Mouse (Mus musculus) ES-E14 (cell line): ENCODE results near the gene Pnliprp2.

Experiments
- CHD2 ChIP-seq: IDR thresholded peaks from 2 replicates; pipeline ENCODE4 v1.6.1; 2014; ENCODE audit warnings: mild to moderate bottlenecking, low read depth, low read length, inconsistent platforms
- ZC3H11A ChIP-seq: IDR thresholded peaks from 2 replicates; pipeline ENCODE4 v1.6.1; 2012; ENCODE audit warnings: low read depth, mild to moderate bottlenecking, inconsistent platforms, low read length, borderline replicate concordance

- TF ChIP-seq CHD2 (no peak), ZC3H11A (no peak)
Measured at GRCm38 (mm10) chr19:58747498-58748000, 12.0 kb upstream of the Pnliprp2 start.
